In genomic region chr11:3283645-3284044, GRCm38 (mm10) we compare ENCODE assay signal across 25 mouse cellular contexts.
"Had no signal": no experiment of that assay in that cellular context is flagged by ENCODE, and none has a peak within 500 bp of the region (broad histone marks: within the 10 kb centered on the region; RNA-seq: fewer than 3 reads in every experiment).

No protein-coding gene starts in this region.

- H3K9me3 ChIP-seq: forebrain, embryonic 15.5 days; hindbrain, embryonic 13.5 days; hindbrain, embryonic 15.5 days had no signal

- DNase-seq: forebrain, postnatal 0 days; gastrocnemius, postnatal 14 days; gastrocnemius, postnatal 36 days; heart, adult 18-20 months; heart, postnatal 14 days; heart, postnatal 36 days; kidney, adult 11 months; kidney, adult 2 months; kidney, adult 9 months; kidney, postnatal 14 days; kidney, postnatal 36 days; layer of hippocampus, adult 9-11 months; layer of hippocampus, postnatal 36 days had no signal

- H3K9ac ChIP-seq: forebrain, embryonic 15.5 days; forebrain, postnatal 0 days; heart, embryonic 13.5 days; heart, embryonic 15.5 days; hindbrain, embryonic 13.5 days; hindbrain, embryonic 15.5 days; kidney, embryonic 15.5 days; limb, embryonic 12.5 days had no signal

- H3K27me3 ChIP-seq: forebrain, embryonic 15.5 days; heart, embryonic 13.5 days; heart, embryonic 15.5 days; hindbrain, embryonic 13.5 days; hindbrain, embryonic 15.5 days; kidney, embryonic 15.5 days; limb, embryonic 12.5 days had no signal

- H3K4me3 ChIP-seq: forebrain, embryonic 15.5 days; heart, embryonic 13.5 days; heart, embryonic 15.5 days; hindbrain, embryonic 13.5 days; hindbrain, embryonic 15.5 days; kidney, embryonic 15.5 days; limb, embryonic 10.5 days; limb, embryonic 12.5 days had no signal

- ATAC-seq: forebrain, embryonic 15.5 days; forebrain, postnatal 0 days; hindbrain, postnatal 0 days; intestine, embryonic 16.5 days had no signal

- H3K36me3 ChIP-seq: forebrain, embryonic 15.5 days; heart, embryonic 13.5 days; heart, embryonic 15.5 days; hindbrain, embryonic 13.5 days; hindbrain, embryonic 15.5 days; kidney, embryonic 15.5 days; limb, embryonic 10.5 days; limb, embryonic 12.5 days had no signal

- H3K27ac ChIP-seq: forebrain, embryonic 15.5 days; heart, embryonic 13.5 days; heart, embryonic 15.5 days; hindbrain, embryonic 13.5 days; hindbrain, embryonic 15.5 days; hindbrain, postnatal 0 days; kidney, embryonic 15.5 days; kidney, postnatal 0 days; limb, embryonic 10.5 days; limb, embryonic 12.5 days had no signal

- H3K4me2 ChIP-seq: forebrain, embryonic 15.5 days; heart, embryonic 11.5 days; heart, embryonic 13.5 days; heart, embryonic 15.5 days; hindbrain, embryonic 13.5 days; hindbrain, embryonic 15.5 days; kidney, embryonic 15.5 days; limb, embryonic 12.5 days had no signal
